Mouse (Mus musculus) lung, adult 2 months (tissue): ENCODE measurements around the gene Slamf8. TPM values are rescaled to one million over a fixed set of nuclear protein-coding genes. Genes with fewer than 3 reads are reported as not detected.

Experiments used
- DNase-seq: peaks from one replicate; pipeline ENCODE4 v3.0.0; 2022
- H3K4me1 ChIP-seq: fragments of 200-500 bp; 2 replicates; pipeline ENCODE4 v1.6.1; 2011; ENCODE audit warnings: low read length; ENCODE audit not compliant: control insufficient read depth, insufficient read depth
- H3K4me3 ChIP-seq: fragments of 200-500 bp; replicated peaks from 2 replicates; pipeline ENCODE3; 2011; ENCODE audit warnings: low read depth, mild to moderate bottlenecking, control low read depth, low read length; ENCODE audit errors: extremely low read depth
- CTCF ChIP-seq: fragments of 200-500 bp; IDR thresholded peaks from 2 replicates; pipeline ENCODE4 v1.5.1; 2011; ENCODE audit warnings: mild to moderate bottlenecking, low read length, control low read depth; ENCODE audit not compliant: insufficient read depth
- POLR2A ChIP-seq: fragments of 200-500 bp; IDR thresholded peaks from 2 replicates; pipeline ENCODE4 v1.6.1; 2011; ENCODE audit warnings: low read depth, mild to moderate bottlenecking, control low read depth, low read length, borderline replicate concordance; ENCODE audit errors: extremely low read depth
- WGBS: fragments of 180-500 bp; shearing (Covaris S2); methylation state at CpG from one replicate; pipeline ENCODE4 v1.1.7; 2018; 5-methylcytosine and 5-hydroxymethylcytosine counted together
- polyA plus RNA-seq: library from polyadenylated mRNA; depleted of rRNA; stranded (reverse); fragments of >200 nt; gene quantifications from 2 replicates; pipeline ENCODE4 v1.2.3, GENCODE M21; 2012; rRNA removed

Slamf8 gene
- polyA plus RNA-seq, 1 experiment, result 2.0 TPM

DNA sequence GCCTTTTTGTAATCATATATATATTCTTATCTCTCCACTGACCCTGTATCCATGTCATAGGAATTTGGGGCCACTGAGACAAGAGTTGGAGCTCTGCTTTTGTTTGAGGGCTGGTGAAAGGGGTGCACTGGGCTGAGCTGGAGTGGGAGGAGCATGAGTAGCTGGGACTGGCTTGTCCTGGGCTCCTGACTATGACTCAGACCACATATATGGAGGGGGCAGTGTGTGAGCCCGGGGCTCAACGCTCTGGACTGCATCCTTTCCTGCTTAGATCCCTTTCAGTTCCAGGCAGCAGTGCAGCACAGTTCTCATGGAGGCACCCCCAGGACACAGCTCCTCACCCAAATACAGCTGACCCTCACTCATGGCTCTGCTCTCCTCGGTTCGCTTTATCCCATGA lies 44.3 kb downstream of the Slamf8 start:
- Histone ChIP-seq H3K4me1 (peaks cover 4% of the 10 kb centered on the region; the same call in 1 of the 2 replicates), H3K4me3 (no peak overlapping the region)
- TF ChIP-seq POLR2A, result no peak
- no peak for TF ChIP-seq CTCF
- no peak for DNase-seq
- 74% methylated on average over 4 of the region's 4 CpGs for WGBS

DNA sequence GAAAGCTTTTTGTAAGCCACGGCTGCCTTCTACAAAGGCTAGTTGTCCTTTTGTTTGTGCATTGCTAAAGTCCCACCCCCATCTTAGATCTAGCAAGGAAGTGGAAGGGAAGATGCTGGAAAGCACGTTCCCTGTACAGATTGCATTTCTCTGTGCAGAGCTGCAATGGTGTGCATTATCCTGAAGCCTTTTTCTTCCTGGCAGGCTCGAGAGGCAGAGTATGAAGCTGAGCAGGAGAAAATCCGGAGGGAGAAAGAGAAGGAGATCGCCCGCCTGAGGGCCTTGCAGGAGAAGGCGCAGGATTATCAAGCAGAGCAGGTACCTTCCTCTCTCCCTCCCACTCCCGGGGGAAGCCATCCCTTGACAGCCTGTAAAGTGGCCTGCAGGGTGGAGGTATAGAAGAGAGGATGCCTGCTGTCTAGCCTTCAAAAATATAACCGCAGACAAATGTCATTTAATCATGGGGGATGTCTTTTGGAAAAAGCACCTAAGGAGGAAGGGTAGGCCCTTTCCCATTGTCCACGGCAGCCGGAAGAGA lies 50.0 kb downstream of the Slamf8 start:
- no peak overlapping the region for H3K4me3 ChIP-seq
- WGBS, result 64% methylated on average over 11 of the region's 11 CpGs
- TF ChIP-seq CTCF (no peak), POLR2A (no peak)
- DNase-seq, result no peak
- H3K4me1 ChIP-seq, result no peaks in the 10 kb centered on the region

DNA sequence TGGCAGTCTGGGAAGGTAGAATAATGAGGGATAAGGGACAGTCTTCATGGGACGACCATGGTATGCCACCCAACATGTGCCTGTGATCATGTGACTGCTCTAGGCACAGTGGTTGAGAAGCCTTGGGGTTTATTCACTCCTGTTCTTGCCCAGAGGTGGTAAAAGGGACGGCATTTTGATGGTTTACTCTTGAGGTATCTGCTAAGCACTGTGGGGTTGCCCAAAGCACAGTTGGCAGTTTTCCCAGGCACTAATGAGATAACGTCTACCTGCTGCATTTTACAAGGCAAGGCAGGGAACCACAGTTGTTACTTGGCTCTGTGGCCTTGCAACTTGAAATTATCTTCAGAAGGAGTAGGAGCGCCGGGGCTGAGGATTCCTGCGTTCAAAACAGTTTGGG lies 50.5 kb downstream of the Slamf8 start:
- no peak for DNase-seq
- H3K4me1 ChIP-seq, result no peaks in the 10 kb centered on the region
- no peak overlapping the region for H3K4me3 ChIP-seq
- TF ChIP-seq POLR2A (no peak), CTCF (no peak)
- 63% methylated on average over 6 of the region's 6 CpGs for WGBS

DNA sequence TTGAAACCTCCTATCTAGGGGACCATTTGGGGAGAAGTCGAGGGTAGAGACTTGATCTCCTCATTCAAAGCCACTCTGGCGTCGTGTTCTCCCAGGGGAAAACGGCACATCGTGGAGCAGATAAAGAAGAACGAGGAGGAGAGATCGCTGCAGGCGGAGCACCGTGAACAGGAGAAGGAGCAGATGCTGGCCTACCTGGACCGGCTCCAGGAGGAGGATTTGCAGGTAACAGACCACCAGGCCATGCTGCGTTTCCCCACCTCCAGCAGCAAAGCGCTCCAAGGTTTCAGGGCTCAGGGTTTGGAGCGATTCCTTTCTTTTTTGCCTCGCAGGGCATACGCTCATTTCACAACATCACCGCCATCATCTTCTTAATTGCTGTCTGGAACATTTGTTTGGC lies 55.3 kb downstream of the Slamf8 start:
- Histone ChIP-seq H3K4me1 (no peaks in the 10 kb centered on the region), H3K4me3 (no peak overlapping the region)
- DNase-seq, result no peak
- 87% methylated on average over 16 of the region's 16 CpGs for WGBS
- TF ChIP-seq CTCF (no peak), POLR2A (no peak)

DNA sequence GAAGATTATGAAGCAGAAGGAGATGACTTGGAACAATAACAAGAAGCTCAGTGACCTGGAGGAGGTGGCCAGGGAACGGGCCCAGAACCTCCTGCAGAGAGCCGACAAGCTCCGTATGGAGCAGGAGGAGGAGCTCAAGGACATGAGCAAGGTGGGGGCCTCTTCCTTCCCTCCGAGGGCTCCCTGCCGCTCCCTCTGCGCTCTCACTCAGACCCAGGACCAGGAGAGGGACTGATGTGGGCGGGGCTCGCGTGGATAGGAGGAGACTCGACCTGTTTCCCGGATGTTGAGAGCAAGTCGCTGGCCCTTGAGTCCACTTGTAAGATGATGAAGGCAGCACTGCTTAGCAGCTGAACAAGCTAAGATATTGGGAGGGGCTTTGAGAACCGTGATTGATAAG lies 57.8 kb downstream of the Slamf8 start:
- TF ChIP-seq CTCF, result no peak
- TF ChIP-seq POLR2A, result no peak
- DNase-seq, result peak; percentile 61
- no peak overlapping the region for H3K4me3 ChIP-seq
- WGBS, result 8% methylated on average over 13 of the region's 13 CpGs
- H3K4me1 ChIP-seq, result no peaks in the 10 kb centered on the region

Other genes with a start within 250 kb of the Slamf8 start
- 0.12 and 0.28 TPM in 2 replicates for gene Kcnj10, start 249.4 kb downstream of the Slamf8 start, polyA plus RNA-seq
- gene Pigm, start 214.0 kb downstream of the Slamf8 start, polyA plus RNA-seq, result 8.2 and 9.1 TPM in 2 replicates
- gene Slamf9, start 115.2 kb downstream of the Slamf8 start, polyA plus RNA-seq, result 10.6 and 15.2 TPM in 2 replicates
- gene Igsf9, start 108.8 kb downstream of the Slamf8 start, polyA plus RNA-seq, result 11.1 and 11.8 TPM in 2 replicates
- 585 and 594 TPM in 2 replicates for gene Tagln2, start 90.5 kb downstream of the Slamf8 start, polyA plus RNA-seq
- 7.1 and 7.3 TPM in 2 replicates for gene Cfap45, start 69.8 kb downstream of the Slamf8 start, polyA plus RNA-seq
- 0.37 and 12.5 TPM in 2 replicates for gene Vsig8, start 34.6 kb downstream of the Slamf8 start, polyA plus RNA-seq
- not detected in 2 replicates for gene Fcrl6, start 12.0 kb upstream of the Slamf8 start, polyA plus RNA-seq
- gene Dusp23, start 42.4 kb upstream of the Slamf8 start, polyA plus RNA-seq, result 29.6 and 48.0 TPM in 2 replicates
- gene Crp, start 107.5 kb upstream of the Slamf8 start, polyA plus RNA-seq, result not detected in 2 replicates